Mouse (Mus musculus) CH12.LX (cell line): ENCODE measurements around the gene Serpina5. TPM values are rescaled to one million over a fixed set of nuclear protein-coding genes. Genes with fewer than 3 reads are reported as not detected.

Experiments used
- DNase-seq: peaks from one replicate; pipeline ENCODE4 v3.0.0-alpha.2; 2013; ENCODE audit errors: extremely low read depth
- H3K27ac ChIP-seq: 2 replicates; pipeline ENCODE4 v1.5.1; 2012; ENCODE audit warnings: low read depth, mild to moderate bottlenecking, control low read depth, moderate library complexity; ENCODE audit not compliant: insufficient read depth
- H3K27me3 ChIP-seq: replicated peaks from 2 replicates; pipeline ENCODE3; 2012; ENCODE audit warnings: inconsistent platforms
- H3K36me3 ChIP-seq, 2 experiments: replicated peaks in 1 of 2; 2 replicates each; pipeline versions ENCODE3 to v1.6.1; 2012; ENCODE audit warnings: inconsistent platforms in 1 of 2, low read length in 1 of 2, mild to moderate bottlenecking in 1 of 2, mixed read lengths in 1 of 2, moderate library complexity in 1 of 2; ENCODE audit not compliant: control insufficient read depth in 1 of 2, insufficient read depth in 1 of 2
- H3K4me1 ChIP-seq, 2 experiments: 2 replicates each; pipeline ENCODE4 v1.6.1; 2012; ENCODE audit warnings: inconsistent platforms in 1 of 2, moderate library complexity in 1 of 2; ENCODE audit not compliant: insufficient read depth in 2 of 2, control insufficient read depth in 1 of 2
- H3K4me2 ChIP-seq: 2 replicates; pipeline ENCODE4 v1.6.1; 2012; ENCODE audit warnings: low read depth, mild to moderate bottlenecking, control low read depth; ENCODE audit not compliant: poor library complexity, insufficient read depth, severe bottlenecking
- H3K4me3 ChIP-seq, 3 experiments: fragments of 150-350 bp in 1 of 3; sonication (generic) in 1 of 3; replicated peaks in 1 of 3; 2 replicates each; pipeline versions ENCODE3 to v1.5.1; 2011 to 2012; ENCODE audit warnings: low read depth in 2 of 3, low read length in 2 of 3, mild to moderate bottlenecking in 2 of 3, moderate library complexity in 2 of 3, control low read depth in 1 of 3, improper control_type of control experiment in 1 of 3, inconsistent platforms in 1 of 3, mixed read lengths in 1 of 3; ENCODE audit not compliant: poor library complexity in 1 of 3
- H3K79me2 ChIP-seq: replicated peaks from 2 replicates; pipeline ENCODE4 v1.6.1; 2012; ENCODE audit warnings: mild to moderate bottlenecking, moderate library complexity; ENCODE audit not compliant: control insufficient read depth, poor library complexity, insufficient read depth, severe bottlenecking; ENCODE audit errors: extremely low read depth
- H3K9ac ChIP-seq: 2 replicates; pipeline ENCODE4 v1.6.1; 2012; ENCODE audit warnings: low read depth, mild to moderate bottlenecking, control low read depth, moderate library complexity; ENCODE audit not compliant: insufficient read depth
- H3K9me3 ChIP-seq: replicated peaks from 2 replicates; pipeline ENCODE3; 2012; ENCODE audit warnings: low read length, inconsistent platforms, mixed read lengths
- BHLHE40 ChIP-seq: IDR thresholded peaks from 2 replicates; pipeline ENCODE4 v1.6.1; 2011; ENCODE audit warnings: mild to moderate bottlenecking, low read depth, low read length, improper control_type of control experiment
- CHD2 ChIP-seq: IDR thresholded peaks from 2 replicates; pipeline ENCODE4 v1.6.1; 2011; ENCODE audit warnings: low read length, improper control_type of control experiment
- E2F4 ChIP-seq: IDR thresholded peaks from 2 replicates; pipeline ENCODE4 v1.6.1; 2011; ENCODE audit warnings: low read depth, low read length, improper control_type of control experiment; ENCODE audit not compliant: insufficient replicate concordance
- EP300 ChIP-seq: IDR thresholded peaks from 2 replicates; pipeline ENCODE4 v1.6.1; 2011; ENCODE audit warnings: low read length, improper control_type of control experiment
- GABPA ChIP-seq: IDR thresholded peaks from 2 replicates; pipeline ENCODE4 v1.6.1; 2012; ENCODE audit warnings: low read depth, low read length, improper control_type of control experiment, inconsistent platforms; ENCODE audit not compliant: insufficient replicate concordance
- IRF4 ChIP-seq: IDR thresholded peaks from 2 replicates; pipeline ENCODE4 v1.6.1; 2014; ENCODE audit warnings: low read depth, mild to moderate bottlenecking, inconsistent platforms, low read length, improper control_type of control experiment
- JUN ChIP-seq: IDR thresholded peaks from 2 replicates; pipeline ENCODE4 v1.6.1; 2011; ENCODE audit warnings: low read depth, mild to moderate bottlenecking, low read length, improper control_type of control experiment, moderate library complexity; ENCODE audit not compliant: insufficient read depth
- MAFK ChIP-seq: IDR thresholded peaks from 2 replicates; pipeline ENCODE4 v1.6.1; 2011; ENCODE audit warnings: low read length, improper control_type of control experiment; ENCODE audit not compliant: insufficient replicate concordance
- MYC ChIP-seq: IDR thresholded peaks from 2 replicates; pipeline ENCODE4 v1.6.1; 2011; ENCODE audit warnings: low read depth, mild to moderate bottlenecking, improper control_type of control experiment, low read length
- POLR2A ChIP-seq: IDR thresholded peaks from 2 replicates; pipeline ENCODE4 v1.6.1; 2011; ENCODE audit warnings: low read depth, mild to moderate bottlenecking, improper control_type of control experiment, low read length
- POLR2AphosphoS2 ChIP-seq: IDR thresholded peaks from 2 replicates; pipeline ENCODE4 v1.6.1; 2011; ENCODE audit warnings: low read depth, low read length, improper control_type of control experiment
- SMC3 ChIP-seq: IDR thresholded peaks from 2 replicates; pipeline ENCODE4 v1.6.1; 2011; ENCODE audit warnings: low read depth, low read length, improper control_type of control experiment
- TCF12 ChIP-seq: IDR thresholded peaks from 2 replicates; pipeline ENCODE4 v1.6.1; 2014; ENCODE audit warnings: low read depth, mild to moderate bottlenecking, inconsistent platforms, low read length, improper control_type of control experiment
- USF1 ChIP-seq: IDR thresholded peaks from 2 replicates; pipeline ENCODE4 v1.6.1; 2014; ENCODE audit warnings: low read depth, mild to moderate bottlenecking, inconsistent platforms, low read length, improper control_type of control experiment
- USF2 ChIP-seq: conservative IDR thresholded peaks from 2 replicates; pipeline ENCODE4 v1.6.1; 2011; ENCODE audit warnings: low read depth, low read length, improper control_type of control experiment
- ZC3H11A ChIP-seq: IDR thresholded peaks from 2 replicates; pipeline ENCODE4 v1.6.1; 2012; ENCODE audit warnings: low read depth, mild to moderate bottlenecking, inconsistent platforms, low read length, improper control_type of control experiment
- ZKSCAN1 ChIP-seq: IDR thresholded peaks from 2 replicates; pipeline ENCODE4 v1.6.1; 2012; ENCODE audit warnings: low read depth, inconsistent platforms, low read length, improper control_type of control experiment, borderline replicate concordance
- ZMIZ1 ChIP-seq: IDR thresholded peaks from 2 replicates; pipeline ENCODE4 v1.6.1; 2012; ENCODE audit warnings: low read depth, mild to moderate bottlenecking, inconsistent platforms, low read length, improper control_type of control experiment
- ZNF384 ChIP-seq: IDR thresholded peaks from 2 replicates; pipeline ENCODE4 v1.6.1; 2012; ENCODE audit warnings: low read depth, low read length, improper control_type of control experiment, inconsistent platforms
- dilution Hi-C: fragments of 300-500 bp; cut with MboI; formaldehyde crosslinking; loops from 2 replicates; pipeline ENCODE4 v1.14.3; 2020; ENCODE audit warnings: low sequenced_read_pairs; ENCODE audit not compliant: extremely low pct_unique_long_range_greater_than_20kb, extremely low pct_ligation_motif_present
- in situ Hi-C: fragments of 300-500 bp; cut with MboI; formaldehyde crosslinking; loops from 3 replicates; pipeline ENCODE4 v1.14.3; 2019; ENCODE audit warnings: low sequenced_read_pairs, low pct_ligation_motif_present, low pct_unique_long_range_greater_than_20kb, mixed read lengths
- polyA plus RNA-seq: library from polyadenylated mRNA; unstranded; fragments of >175 nt; gene quantifications from 2 replicates; pipeline ENCODE4 v1.2.1, GENCODE M21; 2012; ENCODE audit warnings: low read depth; ENCODE audit not compliant: insufficient read length
- total RNA-seq, 2 experiments: library from RNA; depleted of rRNA; stranded (reverse); fragments of 300-350 nt in 1 of 2; fragments of >200 nt in 1 of 2; gene quantifications; 2 replicates each; pipeline ENCODE4 v1.2.3; 2012 to 2014

The Serpina5 gene
- total and polyA plus RNA-seq, 3 experiments = not detected

GRCm38 (mm10) chr12:104141506-104141905, 40.6 kb downstream of the Serpina5 start:
- Histone ChIP-seq H3K79me2 (no peaks in the 10 kb centered on the region), H3K4me1 (no peaks in the 10 kb centered on the region), H3K27me3 (peaks cover 80% of the 10 kb centered on the region), H3K4me3 (no peak overlapping the region), H3K27ac (no peak overlapping the region), H3K9ac (no peak overlapping the region), H3K9me3 (no peaks in the 10 kb centered on the region), H3K4me2 (no peak overlapping the region), H3K36me3 (no peaks in the 10 kb centered on the region)
- no peak for DNase-seq
- in situ Hi-C loops = no loop called here
- dilution Hi-C loops = no loop called here
- TF ChIP-seq E2F4 = no peak
- TF ChIP-seq POLR2AphosphoS2 = no peak
- TF ChIP-seq TCF12 = no peak
- TF ChIP-seq EP300 = no peak
- no peak for TF ChIP-seq ZNF384
- TF ChIP-seq USF2 = no peak
- TF ChIP-seq BHLHE40 = no peak
- TF ChIP-seq USF1 = no peak
- no peak for TF ChIP-seq MYC
- no peak for TF ChIP-seq JUN
- TF ChIP-seq POLR2A = no peak
- TF ChIP-seq IRF4 = no peak
- no peak for TF ChIP-seq GABPA
- TF ChIP-seq ZMIZ1 = no peak
- TF ChIP-seq ZKSCAN1 = no peak
- TF ChIP-seq CHD2 = no peak
- no peak for TF ChIP-seq ZC3H11A
- no peak for TF ChIP-seq SMC3

- Histone ChIP-seq H3K27ac (no peak overlapping the region), H3K9me3 (no peaks in the 10 kb centered on the region), H3K36me3 (no peaks in the 10 kb centered on the region), H3K4me3 (no peak overlapping the region), H3K4me2 (no peak overlapping the region), H3K9ac (no peak overlapping the region), H3K79me2 (no peaks in the 10 kb centered on the region), H3K4me1 (no peaks in the 10 kb centered on the region), H3K27me3 (peaks cover 83% of the 10 kb centered on the region)
- in situ Hi-C loops = no loop called here
- DNase-seq = no peak
- dilution Hi-C loops = no loop called here
- no peak for TF ChIP-seq E2F4
- no peak for TF ChIP-seq POLR2AphosphoS2
- no peak for TF ChIP-seq JUN
- TF ChIP-seq MYC = no peak
- no peak for TF ChIP-seq IRF4
- no peak for TF ChIP-seq EP300
- TF ChIP-seq MAFK = no peak
- no peak for TF ChIP-seq BHLHE40
- TF ChIP-seq ZNF384 = no peak
- no peak for TF ChIP-seq GABPA
Measured at GRCm38 (mm10) chr12:104142427-104142826, 41.5 kb downstream of the Serpina5 start.
